Mouse (Mus musculus): ENCODE measurements around the gene Tomm40l.

GRCm38 (mm10) chr1:171212854-171213253, 9.5 kb downstream of the Tomm40l start:
- TF ChIP-seq CTCF (IDR thresholded peaks at IDR 0.05; ENCODE audit: low read depth, low read length): no peak
- TF ChIP-seq GATA1 (IDR thresholded peaks at IDR 0.05; ENCODE audit: borderline replicate concordance, low read length): no peak
- no peak for TF ChIP-seq POLR2AphosphoS5 (IDR thresholded peaks at IDR 0.05; ENCODE audit: insufficient replicate concordance, low read depth, low read length)
- no peak for TF ChIP-seq GATA2 (IDR thresholded peaks at IDR 0.05; ENCODE audit: borderline replicate concordance, low read depth, low read length)
